ENCODE assay signal across 9 mouse cellular contexts in genomic region chr1:127242888-127243588, GRCm38 (mm10). TPM values are rescaled to one million over a fixed set of nuclear protein-coding genes. Genes with fewer than 3 reads are reported as not detected.
A peak's percentile ranks its signal among the peaks of the same experiment; 100 is the strongest.
DNase-seq lines count a peak whose midpoint lies in the region; ATAC-seq and TF ChIP-seq lines count a peak whose summit lies in the region.
"Had no signal": no experiment of that assay in that cellular context is flagged by ENCODE, and none has a peak within 500 bp of the region (broad histone marks: within the 10 kb centered on the region; RNA-seq: fewer than 3 reads in every experiment).

No protein-coding gene starts in this region.

- TF ChIP-seq POLR2A in MEL (IDR thresholded peaks at IDR 0.05; ENCODE audit: control insufficient read depth in 1 of 2, insufficient read depth in 1 of 2, low read depth in 1 of 2, low read length in 2 of 2, poor library complexity in 1 of 2) = no peak

- no peak overlapping the region for H3K9ac ChIP-seq in intestine, embryonic 16.5 days (ENCODE audit: low read depth, low read length)
- no peak overlapping the region for H3K9ac ChIP-seq in intestine, embryonic 15.5 days
- H3K9ac ChIP-seq in MEL (ENCODE audit: control insufficient read depth, low read depth, low read length, poor library complexity, severe bottlenecking) = peak overlapping the region; percentile 49
- no peak overlapping the region for H3K9ac ChIP-seq in liver, postnatal 0 days (replicated peaks)

- H3K27me3 ChIP-seq in intestine, embryonic 16.5 days (replicated peaks; ENCODE audit: control insufficient read depth, insufficient read depth, low read length) = no peaks in the 10 kb centered on the region
- no peaks in the 10 kb centered on the region for H3K27me3 ChIP-seq in intestine, embryonic 15.5 days (replicated peaks)
- H3K27me3 ChIP-seq in MEL (ENCODE audit: control insufficient read depth in 1 of 2, insufficient read depth in 2 of 2, low read length in 2 of 2) = no peaks in the 10 kb centered on the region
- H3K27me3 ChIP-seq in liver, postnatal 0 days (ENCODE audit: insufficient read depth, low read length) = no peaks in the 10 kb centered on the region

- peaks cover 6% of the 10 kb centered on the region; the same call in 1 of the 2 replicates for H3K79me2 ChIP-seq in MEL (ENCODE audit: control insufficient read depth, insufficient read depth, low read length, poor library complexity)

- peaks cover 32% of the 10 kb centered on the region for H3K4me1 ChIP-seq in intestine, embryonic 16.5 days (ENCODE audit: control insufficient read depth, insufficient read depth, low read length)
- H3K4me1 ChIP-seq in intestine, embryonic 15.5 days (replicated peaks) = peaks cover 16% of the 10 kb centered on the region
- H3K4me1 ChIP-seq in MEL (ENCODE audit: control insufficient read depth in 1 of 2, insufficient read depth in 2 of 2, low read length in 2 of 2) = peaks cover 10 to 47% of the 10 kb centered on the region in 2 experiments
- peaks cover 19% of the 10 kb centered on the region for H3K4me1 ChIP-seq in liver, postnatal 0 days (ENCODE audit: insufficient read depth)

- no peak for TF ChIP-seq CTCF in MEL (IDR thresholded peaks at IDR 0.05 in 2 of 3, conservative IDR thresholded peaks at IDR 0.05 in 1 of 3; ENCODE audit: control insufficient read depth in 1 of 3, insufficient read depth in 1 of 3, low read depth in 2 of 3, low read length in 3 of 3, poor library complexity in 1 of 3, severe bottlenecking in 1 of 3)
- no peak for TF ChIP-seq CTCF in liver, postnatal 0 days (IDR thresholded peaks at IDR 0.05; ENCODE audit: low read depth)

- DNase-seq in MEL (ENCODE audit: low read depth, low spot score) = peak; percentile 47
- DNase-seq in c-Kit-positive CD71-positive TER-119-negative erythroid progenitor cells, embryonic 14.5 days (ENCODE audit: low read depth) = peak; percentile 2
- no peak for DNase-seq in liver, postnatal 0 days
- DNase-seq in layer of hippocampus, adult 11-12 months (ENCODE audit: low spot score) = no peak
- DNase-seq in natural killer cell, adult 2 months (ENCODE audit: low spot score in 2 of 2) = no peak
- DNase-seq: cerebellum, adult 11-12 months; right cerebral cortex, adult 18-20 months had no signal

- no peaks in the 10 kb centered on the region for H3K36me3 ChIP-seq in intestine, embryonic 16.5 days (ENCODE audit: control insufficient read depth, insufficient read depth, low read length)
- no peaks in the 10 kb centered on the region for H3K36me3 ChIP-seq in intestine, embryonic 15.5 days
- peaks cover 0 to 34% of the 10 kb centered on the region in 2 experiments; a peak in 2 of 4 replicates for H3K36me3 ChIP-seq in MEL (ENCODE audit: control insufficient read depth in 1 of 2, insufficient read depth in 2 of 2, low read length in 2 of 2)
- H3K36me3 ChIP-seq in liver, postnatal 0 days (replicated peaks; ENCODE audit: insufficient read depth, low read length) = no peaks in the 10 kb centered on the region

- no peak for TF ChIP-seq RAD21 in MEL (IDR thresholded peaks at IDR 0.05; ENCODE audit: low read depth, low read length)

- no peaks in the 10 kb centered on the region for H3K9me3 ChIP-seq in intestine, embryonic 16.5 days (ENCODE audit: control insufficient read depth, low read length)
- no peaks in the 10 kb centered on the region for H3K9me3 ChIP-seq in intestine, embryonic 15.5 days
- no peaks in the 10 kb centered on the region for H3K9me3 ChIP-seq in MEL (replicated peaks; ENCODE audit: insufficient read depth, low read length)
- H3K9me3 ChIP-seq in liver, postnatal 0 days (ENCODE audit: low read length) = no peaks in the 10 kb centered on the region

- H3K27ac ChIP-seq in intestine, embryonic 16.5 days (ENCODE audit: low read length) = 0 out of 2 replicates have a peak overlapping the region, but pooled peaks have one; percentile 5
- no peak overlapping the region for H3K27ac ChIP-seq in intestine, embryonic 15.5 days
- H3K27ac ChIP-seq in MEL (ENCODE audit: control insufficient read depth, low read depth, low read length) = peak overlapping the region; percentile 78
- H3K27ac ChIP-seq in liver, postnatal 0 days (ENCODE audit: low read depth) = peak overlapping the region; percentile 72

- no peak overlapping the region for H3K4me3 ChIP-seq in intestine, embryonic 16.5 days (ENCODE audit: low read length)
- H3K4me3 ChIP-seq in intestine, embryonic 15.5 days (replicated peaks) = no peak overlapping the region
- H3K4me3 ChIP-seq in MEL (ENCODE audit: control insufficient read depth in 1 of 2, insufficient read depth in 1 of 2, low read depth in 2 of 2, low read length in 2 of 2) = peak overlapping the region in 1 of 2 experiments; percentile 26; a peak in 1 of 4 replicates
- peak overlapping the region; percentile 23; the same call in 1 of the 2 replicates for H3K4me3 ChIP-seq in liver, postnatal 0 days (ENCODE audit: low read depth, low read length)

- no peak overlapping the region for H3K4me2 ChIP-seq in intestine, embryonic 16.5 days (ENCODE audit: low read depth, low read length)
- no peak overlapping the region for H3K4me2 ChIP-seq in intestine, embryonic 15.5 days (replicated peaks)
- peak overlapping the region; percentile 50 for H3K4me2 ChIP-seq in liver, postnatal 0 days (ENCODE audit: low read depth, low read length)

- peak in 1 of 2 experiments; percentile 65; a peak in 2 of 4 replicates for TF ChIP-seq EP300 in MEL (IDR thresholded peaks at IDR 0.05; ENCODE audit: low read depth in 1 of 2, low read length in 2 of 2)
- no peak for TF ChIP-seq EP300 in liver, postnatal 0 days (IDR thresholded peaks at IDR 0.05; ENCODE audit: low read depth)

- 0 out of 2 replicates have a peak, but pooled peaks have one; percentile 0 for ATAC-seq in intestine, embryonic 16.5 days
- no peak for ATAC-seq in intestine, embryonic 15.5 days
- peak; percentile 57 for ATAC-seq in liver, postnatal 0 days

- 63% methylated on average over 6 of the region's 6 CpGs for WGBS in intestine, embryonic 16.5 days
- WGBS in intestine, embryonic 15.5 days = 66% methylated on average over 6 of the region's 6 CpGs
- WGBS in liver, postnatal 0 days (ENCODE audit: insufficient replicate concordance) = 27% methylated on average over 6 of the region's 6 CpGs

TF ChIP-seq in MEL, 35 proteins besides CTCF, POLR2A, EP300 and RAD21:
- TF ChIP-seq MYC (IDR thresholded peaks at IDR 0.05; ENCODE audit: low read depth, low read length) (peak; percentile 61; the same call in 1 of the 2 replicates), CHD1 (IDR thresholded peaks at IDR 0.05; ENCODE audit: low read depth, low read length) (no peak), USF1 (IDR thresholded peaks at IDR 0.05; ENCODE audit: low read depth, low read length) (peak; percentile 62; the same call in 1 of the 2 replicates), ETS1 (IDR thresholded peaks at IDR 0.05; ENCODE audit: low read depth, low read length) (0 out of 2 replicates have a peak, but pooled peaks have one; percentile 22), MYB (IDR thresholded peaks at IDR 0.05; ENCODE audit: low read depth, low read length) (peak; percentile 82), ZNF384 (IDR thresholded peaks at IDR 0.05; ENCODE audit: low read depth, low read length) (no peak), MXI1 (IDR thresholded peaks at IDR 0.05; ENCODE audit: low read depth, low read length) (peak; percentile 52), MAX (IDR thresholded peaks at IDR 0.05; ENCODE audit: low read length) (peak; percentile 81), SIN3A (IDR thresholded peaks at IDR 0.05; ENCODE audit: low read length) (0 out of 2 replicates have a peak, but pooled peaks have one; percentile 26)

RNA-seq across cellular contexts. Expression of gene Mgat5, which starts 38.2 kb away (rescaled TPM):
- 5.9 and 6.0 TPM in 2 replicates for polyA plus RNA-seq in intestine, embryonic 16.5 days (2015; fragmentation: Nextera tagmentation; extraction: Ambion mirVana)
- 5.9 and 6.3 TPM in 2 replicates for polyA plus RNA-seq in intestine, embryonic 15.5 days (2015; fragmentation: Nextera tagmentation; extraction: Ambion mirVana)
- 9.5 and 12.4 TPM in 2 replicates for total RNA-seq in MEL (2012; rRNA removed)
- 1 to 10 TPM in 1 of 2 experiments, not detected in 1; 6.9 TPM for polyA plus RNA-seq in MEL (2012; ENCODE audit: insufficient read depth in 1 of 2, insufficient read length in 2 of 2, low read depth in 1 of 2, low replicate concordance in 2 of 2, missing spikeins in 1 of 2)
- 0.69 and 0.86 TPM in 2 replicates for polyA plus RNA-seq in liver, postnatal 0 days (2015; fragmentation: Nextera tagmentation; extraction: Ambion mirVana)

Comparison
In these comparisons a context has a peak if more than half of its experiments do, and no peak if none do; other contexts are left out.
1. DNase-seq: peak in MEL (single experiment) and c-Kit-positive CD71-positive TER-119-negative erythroid progenitor cells, embryonic 14.5 days (single experiment); none in liver, postnatal 0 days (single experiment), layer of hippocampus, adult 11-12 months (single experiment) and natural killer cell, adult 2 months (0 of 2).